Mouse (Mus musculus): Measurements from ENCODE around the gene Cacna1e. TPM values are rescaled to one million over a fixed set of nuclear protein-coding genes. Genes with fewer than 3 reads are reported as not detected.

Cacna1e gene
- polyA plus RNA-seq, 1 experiment = not detected

GRCm38 (mm10) chr1:154725356-154726320 lies 158.7 kb downstream of the Cacna1e start:
- no peak overlapping the region for H3K27ac ChIP-seq (replicated peaks; ENCODE audit: low read depth, low read length)
- no peak overlapping the region for H3K4me3 ChIP-seq (ENCODE audit: insufficient read depth, low read depth, low read length)
- H3K4me1 ChIP-seq (ENCODE audit: control insufficient read depth, insufficient read depth, insufficient read length, low read length) = no peaks in the 10 kb centered on the region

- Histone ChIP-seq H3K4me3 (ENCODE audit: insufficient read depth, low read depth, low read length) (no peak overlapping the region), H3K27ac (replicated peaks; ENCODE audit: low read depth, low read length) (no peak overlapping the region), H3K4me1 (ENCODE audit: control insufficient read depth, insufficient read depth, insufficient read length, low read length) (no peaks in the 10 kb centered on the region)
These were observed 160.6 kb downstream of the Cacna1e start for GRCm38 (mm10) chr1:154723537-154724286.

GRCm38 (mm10) chr1:154723078-154723477 lies 161.2 kb downstream of the Cacna1e start:
- no peaks in the 10 kb centered on the region for H3K4me1 ChIP-seq (ENCODE audit: control insufficient read depth, insufficient read depth, insufficient read length, low read length)
- no peak overlapping the region for H3K27ac ChIP-seq (replicated peaks; ENCODE audit: low read depth, low read length)
- no peak overlapping the region for H3K4me3 ChIP-seq (ENCODE audit: insufficient read depth, low read depth, low read length)

- H3K4me1 ChIP-seq (ENCODE audit: control insufficient read depth, insufficient read depth, insufficient read length, low read length) = no peaks in the 10 kb centered on the region
- no peak overlapping the region for H3K27ac ChIP-seq (replicated peaks; ENCODE audit: low read depth, low read length)
- no peak overlapping the region for H3K4me3 ChIP-seq (ENCODE audit: insufficient read depth, low read depth, low read length)
These were observed 168.7 kb downstream of the Cacna1e start for GRCm38 (mm10) chr1:154715596-154715995.

- Histone ChIP-seq H3K4me3 (ENCODE audit: insufficient read depth, low read depth, low read length) (no peak overlapping the region), H3K27ac (replicated peaks; ENCODE audit: low read depth, low read length) (no peak overlapping the region), H3K4me1 (ENCODE audit: control insufficient read depth, insufficient read depth, insufficient read length, low read length) (no peaks in the 10 kb centered on the region)
These were observed 171.6 kb downstream of the Cacna1e start for GRCm38 (mm10) chr1:154712747-154713146.

GRCm38 (mm10) chr1:154707584-154708290 lies 176.6 kb downstream of the Cacna1e start:
- Histone ChIP-seq H3K4me3 (ENCODE audit: insufficient read depth, low read depth, low read length) (no peak overlapping the region), H3K27ac (replicated peaks; ENCODE audit: low read depth, low read length) (no peak overlapping the region), H3K4me1 (ENCODE audit: control insufficient read depth, insufficient read depth, insufficient read length, low read length) (no peaks in the 10 kb centered on the region; the same call in 1 of the 2 replicates)

GRCm38 (mm10) chr1:154706974-154707373 lies 177.3 kb downstream of the Cacna1e start:
- no peaks in the 10 kb centered on the region; the same call in 1 of the 2 replicates for H3K4me1 ChIP-seq (ENCODE audit: control insufficient read depth, insufficient read depth, insufficient read length, low read length)
- H3K27ac ChIP-seq (replicated peaks; ENCODE audit: low read depth, low read length) = no peak overlapping the region
- H3K4me3 ChIP-seq (ENCODE audit: insufficient read depth, low read depth, low read length) = no peak overlapping the region

- Histone ChIP-seq H3K4me3 (ENCODE audit: insufficient read depth, low read depth, low read length) (no peak overlapping the region), H3K4me1 (ENCODE audit: control insufficient read depth, insufficient read depth, insufficient read length, low read length) (no peaks in the 10 kb centered on the region; the same call in 1 of the 2 replicates), H3K27ac (replicated peaks; ENCODE audit: low read depth, low read length) (no peak overlapping the region)
These were observed 178.3 kb downstream of the Cacna1e start for GRCm38 (mm10) chr1:154705882-154706565.

GRCm38 (mm10) chr1:154704558-154705185 lies 179.6 kb downstream of the Cacna1e start:
- H3K27ac ChIP-seq (replicated peaks; ENCODE audit: low read depth, low read length) = no peak overlapping the region
- no peak overlapping the region for H3K4me3 ChIP-seq (ENCODE audit: insufficient read depth, low read depth, low read length)
- H3K4me1 ChIP-seq (ENCODE audit: control insufficient read depth, insufficient read depth, insufficient read length, low read length) = no peaks in the 10 kb centered on the region; the same call in 1 of the 2 replicates

GRCm38 (mm10) chr1:154702623-154703022 lies 181.7 kb downstream of the Cacna1e start:
- H3K27ac ChIP-seq (replicated peaks; ENCODE audit: low read depth, low read length) = no peak overlapping the region
- no peak overlapping the region for H3K4me3 ChIP-seq (ENCODE audit: insufficient read depth, low read depth, low read length)
- no peaks in the 10 kb centered on the region; the same call in 1 of the 2 replicates for H3K4me1 ChIP-seq (ENCODE audit: control insufficient read depth, insufficient read depth, insufficient read length, low read length)

GRCm38 (mm10) chr1:154688876-154689665 lies 195.2 kb downstream of the Cacna1e start:
- no peak overlapping the region for H3K27ac ChIP-seq (replicated peaks; ENCODE audit: low read depth, low read length)
- H3K4me1 ChIP-seq (ENCODE audit: control insufficient read depth, insufficient read depth, insufficient read length, low read length) = no peaks in the 10 kb centered on the region
- H3K4me3 ChIP-seq (ENCODE audit: insufficient read depth, low read depth, low read length) = no peak overlapping the region

- H3K27ac ChIP-seq (replicated peaks; ENCODE audit: low read depth, low read length) = no peak overlapping the region
- H3K4me1 ChIP-seq (ENCODE audit: control insufficient read depth, insufficient read depth, insufficient read length, low read length) = no peaks in the 10 kb centered on the region
- no peak overlapping the region for H3K4me3 ChIP-seq (ENCODE audit: insufficient read depth, low read depth, low read length)
These were observed 197.4 kb downstream of the Cacna1e start for GRCm38 (mm10) chr1:154686861-154687260.

- Histone ChIP-seq H3K4me1 (ENCODE audit: control insufficient read depth, insufficient read depth, insufficient read length, low read length) (no peaks in the 10 kb centered on the region), H3K4me3 (ENCODE audit: insufficient read depth, low read depth, low read length) (no peak overlapping the region), H3K27ac (replicated peaks; ENCODE audit: low read depth, low read length) (no peak overlapping the region)
These were observed 200.7 kb downstream of the Cacna1e start for GRCm38 (mm10) chr1:154683477-154684106.

Data from brown adipose tissue, adult 24 weeks (tissue).